Mouse (Mus musculus) limb, embryonic 12.5 days (tissue): ENCODE results near the gene Znhit6. TPM values are rescaled to one million over a fixed set of nuclear protein-coding genes. Genes with fewer than 3 reads are reported as not detected.

Experiments used
- ATAC-seq: fragments of 200-750 bp; cut with Nextera tagmentation; 2 replicates; pipeline ENCODE4 v1.8.0; 2017; ENCODE audit warnings: low read depth, moderate TSS enrichment; ENCODE audit not compliant: insufficient number of reproducible peaks, insufficient read depth, low FRiP score, low TSS enrichment
- H3K27ac ChIP-seq: fragments of 300-500 bp; sonication (generic); 2 replicates; pipeline ENCODE4 v1.5.1; 2016; ENCODE audit warnings: mild to moderate bottlenecking, moderate library complexity
- H3K27me3 ChIP-seq: fragments of 300-500 bp; sonication (generic); 2 replicates; pipeline ENCODE4 v1.6.1; 2016; ENCODE audit warnings: mild to moderate bottlenecking, moderate library complexity
- H3K36me3 ChIP-seq: fragments of 300-500 bp; sonication (generic); 2 replicates; pipeline ENCODE4 v1.6.1; 2016; ENCODE audit warnings: mild to moderate bottlenecking, moderate library complexity
- H3K4me1 ChIP-seq: fragments of 300-500 bp; sonication (generic); replicated peaks from 2 replicates; pipeline ENCODE4 v1.6.1; 2016
- H3K4me2 ChIP-seq: fragments of 300-500 bp; sonication (generic); 2 replicates; pipeline ENCODE4 v1.6.1; 2016; ENCODE audit warnings: mild to moderate bottlenecking, moderate library complexity
- H3K4me3 ChIP-seq: fragments of 300-500 bp; sonication (generic); replicated peaks from 2 replicates; pipeline ENCODE4 v1.5.1; 2016; ENCODE audit warnings: mild to moderate bottlenecking
- H3K9ac ChIP-seq: fragments of 300-500 bp; sonication (generic); replicated peaks from 2 replicates; pipeline ENCODE4 v1.6.1; 2016; ENCODE audit warnings: mild to moderate bottlenecking, moderate library complexity
- H3K9me3 ChIP-seq: fragments of 300-500 bp; sonication (generic); 2 replicates; pipeline ENCODE4 v1.6.1; 2016; ENCODE audit warnings: mild to moderate bottlenecking, moderate library complexity
- WGBS: fragments of 180-500 bp; shearing (Covaris S2); methylation state at CpG from one replicate; pipeline ENCODE4 v1.1.7; 2016; 5-methylcytosine and 5-hydroxymethylcytosine counted together
- polyA plus RNA-seq: library from polyadenylated mRNA; unstranded; fragments of >200 nt; fragmentation: Nextera tagmentation; extraction: Ambion mirVana; gene quantifications from 2 replicates; pipeline ENCODE4 v1.2.1, GENCODE M21; 2016

Znhit6 gene
- polyA plus RNA-seq: 45.7 and 46.8 TPM in 2 replicates

DNA sequence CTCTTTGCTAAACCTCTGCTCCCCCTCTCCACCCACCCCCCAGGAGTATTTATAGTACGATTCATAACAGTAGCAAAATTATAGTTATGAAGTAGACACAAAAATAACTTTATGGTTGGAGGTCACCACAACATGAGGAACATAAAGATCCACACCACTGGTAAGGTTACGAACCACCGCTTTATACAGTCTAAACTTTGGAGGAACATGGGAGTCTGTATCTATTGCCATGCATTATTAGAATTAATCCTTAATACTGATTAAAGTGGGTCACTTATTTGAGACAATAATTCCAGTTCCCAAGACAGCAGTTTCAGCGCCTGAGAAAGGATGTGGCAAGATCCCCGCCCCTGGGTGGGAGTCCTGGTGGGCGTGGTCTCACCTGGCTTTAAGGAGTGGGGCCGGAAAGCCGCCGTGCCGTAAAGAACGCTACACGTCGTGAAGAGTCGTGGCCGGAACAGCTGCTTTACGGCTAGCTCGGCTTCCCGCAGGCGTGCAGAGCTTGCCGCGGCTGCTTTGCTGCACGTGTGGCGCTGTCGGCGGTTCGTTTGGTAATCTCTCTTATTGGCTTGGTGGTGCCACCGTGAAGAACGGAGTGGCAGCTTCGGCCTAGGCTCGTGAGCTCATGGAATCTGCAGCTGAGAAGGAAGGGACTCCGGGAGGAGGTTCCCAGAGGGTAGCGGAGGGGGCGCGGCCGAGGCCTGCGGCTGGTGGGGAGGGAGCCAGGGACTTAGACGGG, at the start of gene Znhit6:
Znhit6 (plus strand) TSS at position 463 of the 739 bp plus-strand sequence.
- Histone ChIP-seq H3K27me3 (no peaks in the 10 kb centered on the region), H3K9me3 (no peaks in the 10 kb centered on the region), H3K4me2 (peak within 1 kb of the TSS; percentile 90), H3K36me3 (peaks cover 29% of the 10 kb centered on the region), H3K9ac (peak within 1 kb of the TSS; percentile 77), H3K27ac (0 out of 2 replicates have a peak within 1 kb of the TSS, but pooled peaks have one; percentile 50), H3K4me1 (peaks cover 11% of the 10 kb centered on the region), H3K4me3 (peak within 1 kb of the TSS; percentile 83)
- peak; percentile 84 for ATAC-seq
- WGBS: 6% methylated on average over 37 of the region's 37 CpGs

DNA sequence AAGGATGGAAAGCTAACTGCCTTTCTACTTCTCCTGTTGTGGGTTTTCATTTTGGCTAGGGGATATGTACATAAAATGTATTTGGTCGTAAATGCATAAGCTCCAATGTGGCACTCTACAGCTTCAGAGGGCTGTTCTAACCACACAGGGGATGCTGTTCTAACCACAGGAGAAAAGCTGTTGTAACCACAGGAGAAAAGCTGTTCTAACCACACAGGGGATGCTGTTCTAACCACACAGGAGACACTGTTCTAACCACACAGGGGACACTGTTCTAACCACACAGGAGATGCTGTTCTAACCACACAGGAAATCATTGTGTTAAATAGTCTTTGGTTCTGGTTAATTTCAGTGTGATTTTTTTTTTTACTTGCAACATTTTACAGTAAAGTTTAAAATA, 38.1 kb upstream of the Znhit6 start:
- ATAC-seq: no peak
- 0 out of 2 replicates have a peak, but pooled peaks cover 2% of the 10 kb centered on the region for H3K9me3 ChIP-seq
- WGBS: 78% methylated on average over 1 of the region's 1 CpGs

DNA sequence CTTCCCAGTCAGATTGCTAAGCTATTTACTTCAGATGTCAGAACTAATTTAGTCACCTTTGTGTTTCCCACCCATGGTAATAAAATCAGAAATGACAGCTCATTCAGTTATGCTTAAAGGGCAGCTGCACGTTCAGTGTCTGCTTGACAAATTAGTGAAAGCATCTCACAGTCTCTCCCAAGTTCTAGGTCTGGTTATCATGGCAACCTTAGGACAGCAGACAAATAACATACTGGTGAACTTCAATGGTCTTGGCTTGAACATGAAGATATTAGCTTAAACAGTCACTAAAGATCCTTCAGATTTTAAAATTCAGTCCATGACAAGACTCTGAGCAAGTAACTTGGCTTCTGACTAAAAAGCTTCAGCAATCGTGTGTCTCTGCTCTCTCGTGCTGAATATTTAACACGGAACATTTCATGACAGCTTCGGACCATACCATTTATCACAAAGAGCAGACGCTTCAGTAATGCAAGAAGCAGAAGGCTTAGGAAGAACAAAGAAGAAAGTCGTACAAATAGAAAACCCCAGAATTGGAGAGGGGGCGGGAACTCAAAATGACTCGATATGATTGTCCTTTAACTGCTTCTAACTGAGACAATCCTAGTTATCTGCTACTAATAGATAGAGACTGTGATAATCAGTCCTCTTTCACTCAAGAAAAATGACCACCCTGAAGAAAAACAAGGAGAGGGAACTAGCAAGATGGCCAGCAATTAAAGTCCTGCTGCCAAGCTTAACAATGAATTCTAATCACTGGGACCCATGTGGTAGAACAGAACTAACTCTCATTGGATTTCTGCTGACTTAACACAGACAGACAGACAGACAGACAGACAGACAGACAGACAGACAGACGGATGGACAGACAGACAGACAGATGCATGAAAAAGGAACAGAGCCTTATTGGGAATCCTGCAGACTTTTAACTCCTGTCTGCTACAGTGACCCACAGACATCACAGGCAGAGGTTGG, 27.3 kb upstream of the Znhit6 start:
- no peak for ATAC-seq
- Histone ChIP-seq H3K27me3 (no peaks in the 10 kb centered on the region), H3K4me2 (no peak overlapping the region), H3K4me1 (peaks cover 8% of the 10 kb centered on the region; the same call in 1 of the 2 replicates), H3K9ac (no peak overlapping the region), H3K27ac (no peak overlapping the region), H3K36me3 (no peaks in the 10 kb centered on the region), H3K4me3 (no peak overlapping the region), H3K9me3 (no peaks in the 10 kb centered on the region)
- WGBS: 76% methylated on average over 10 of the region's 10 CpGs

More for the DNA sequence above, 38.1 kb upstream of the Znhit6 start:
- no peak overlapping the region for H3K4me3 ChIP-seq
- no peak overlapping the region for H3K9ac ChIP-seq
- H3K36me3 ChIP-seq: no peaks in the 10 kb centered on the region
- no peak overlapping the region for H3K4me2 ChIP-seq
- H3K4me1 ChIP-seq: no peaks in the 10 kb centered on the region
- no peaks in the 10 kb centered on the region for H3K27me3 ChIP-seq
- H3K27ac ChIP-seq: no peak overlapping the region

DNA sequence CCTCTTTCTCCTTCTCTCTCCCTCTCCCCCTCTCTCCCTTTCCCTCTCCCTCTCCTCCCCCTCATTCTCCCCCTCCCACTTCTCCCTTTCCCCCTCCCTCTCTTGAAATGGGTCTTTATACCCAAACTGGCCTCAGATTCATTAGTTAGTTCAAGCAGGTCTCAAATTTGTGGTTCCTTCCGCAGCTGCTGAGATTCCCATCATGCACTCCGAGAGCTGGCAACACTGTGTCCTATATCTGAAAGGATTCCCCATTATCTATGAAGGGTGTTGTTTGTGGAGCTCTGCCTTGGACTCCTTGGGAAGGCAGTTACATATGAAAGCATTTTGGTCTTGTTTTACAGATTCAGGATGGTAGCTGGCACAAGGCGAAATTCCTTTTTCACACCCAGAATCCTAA, 25.8 kb upstream of the Znhit6 start:
- H3K36me3 ChIP-seq: no peaks in the 10 kb centered on the region
- ATAC-seq: no peak
- 65% methylated on average over 3 of the region's 3 CpGs for WGBS

DNA sequence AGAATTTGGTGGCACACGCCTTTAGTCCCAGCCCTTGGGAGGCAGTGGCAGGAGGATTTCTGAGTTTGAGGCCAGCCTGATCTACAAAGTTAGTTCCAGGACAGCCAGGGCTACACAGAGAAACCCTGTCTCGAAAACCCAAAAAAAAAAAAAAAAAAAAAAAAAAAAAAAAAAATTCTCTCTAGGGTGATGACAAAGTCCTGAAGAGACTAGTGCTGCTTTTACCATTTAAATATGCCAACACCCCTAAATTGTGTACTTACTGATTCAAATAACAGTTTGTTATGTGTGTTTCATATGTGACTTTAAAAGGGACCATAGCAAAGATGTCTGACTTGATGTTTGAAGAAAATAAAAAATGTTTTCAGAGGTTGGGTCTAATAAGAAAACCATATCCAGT, 21.6 kb upstream of the Znhit6 start:
- no peaks in the 10 kb centered on the region for H3K27me3 ChIP-seq
- no peaks in the 10 kb centered on the region for H3K36me3 ChIP-seq
- H3K4me1 ChIP-seq: peaks cover 11% of the 10 kb centered on the region
- WGBS: 84% methylated on average over 2 of the region's 2 CpGs
- no peak for ATAC-seq
- H3K4me3 ChIP-seq: no peak overlapping the region
- H3K4me2 ChIP-seq: no peak overlapping the region
- no peak overlapping the region for H3K9ac ChIP-seq
- H3K27ac ChIP-seq: no peak overlapping the region
- 0 out of 2 replicates have a peak, but pooled peaks cover 3% of the 10 kb centered on the region for H3K9me3 ChIP-seq

More for the DNA sequence above, 25.8 kb upstream of the Znhit6 start:
- Histone ChIP-seq H3K4me3 (no peak overlapping the region), H3K4me2 (no peak overlapping the region), H3K27ac (no peak overlapping the region), H3K9me3 (no peaks in the 10 kb centered on the region), H3K9ac (no peak overlapping the region), H3K4me1 (peaks cover 8% of the 10 kb centered on the region; the same call in 1 of the 2 replicates), H3K27me3 (no peaks in the 10 kb centered on the region)

DNA sequence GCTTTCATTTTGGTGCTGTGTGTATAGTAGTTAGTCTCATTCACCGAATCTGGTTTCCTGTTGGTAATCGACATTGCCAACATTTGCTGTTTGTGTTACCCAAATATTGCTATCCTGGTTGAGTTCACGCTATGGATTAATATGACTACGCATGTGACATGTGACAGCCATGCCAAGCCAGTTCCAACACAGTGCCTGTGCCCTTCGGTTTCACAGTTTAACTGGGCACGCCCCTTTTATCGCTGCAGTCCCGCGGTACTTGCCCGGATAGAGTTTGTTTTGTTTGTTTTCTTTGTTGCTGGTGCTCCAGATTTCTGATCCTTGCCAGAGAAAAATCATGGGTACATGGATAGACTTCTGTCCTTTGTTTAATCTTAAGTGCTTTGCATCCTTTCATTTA, 19.8 kb upstream of the Znhit6 start:
- no peak overlapping the region for H3K9ac ChIP-seq
- 0 out of 2 replicates have a peak, but pooled peaks cover 3% of the 10 kb centered on the region for H3K9me3 ChIP-seq
- H3K4me2 ChIP-seq: no peak overlapping the region
- H3K27me3 ChIP-seq: no peaks in the 10 kb centered on the region
- H3K4me1 ChIP-seq: peaks cover 7% of the 10 kb centered on the region
- 95% methylated on average over 10 of the region's 10 CpGs for WGBS
- no peak overlapping the region for H3K27ac ChIP-seq
- no peaks in the 10 kb centered on the region for H3K36me3 ChIP-seq
- ATAC-seq: no peak
- no peak overlapping the region for H3K4me3 ChIP-seq

DNA sequence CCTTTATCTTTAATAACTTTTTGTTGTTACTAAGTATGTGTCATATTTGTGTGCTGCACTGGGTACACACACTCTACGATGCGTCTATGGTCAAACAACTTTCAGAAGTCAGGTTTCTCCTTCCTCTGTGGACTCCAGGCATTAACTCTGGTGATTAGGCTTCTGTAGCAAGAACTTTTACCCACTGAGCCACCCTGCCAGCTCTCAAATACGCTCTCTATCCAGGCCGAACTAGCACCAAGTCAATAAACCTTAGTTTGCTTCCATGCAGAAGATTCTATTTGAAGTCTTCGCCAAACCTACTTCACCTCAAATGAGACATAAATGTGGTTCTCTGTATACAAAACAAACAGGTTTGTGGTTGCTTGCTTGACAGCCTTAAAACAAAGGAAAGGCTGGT, 16.3 kb upstream of the Znhit6 start:
- ATAC-seq: no peak
- H3K4me3 ChIP-seq: no peak overlapping the region
- H3K27ac ChIP-seq: no peak overlapping the region
- no peak overlapping the region for H3K4me2 ChIP-seq
- H3K27me3 ChIP-seq: no peaks in the 10 kb centered on the region
- no peak overlapping the region for H3K9ac ChIP-seq
- WGBS: 91% methylated on average over 5 of the region's 5 CpGs
- peaks cover 7% of the 10 kb centered on the region for H3K4me1 ChIP-seq
- H3K9me3 ChIP-seq: peaks cover 16% of the 10 kb centered on the region
- H3K36me3 ChIP-seq: no peaks in the 10 kb centered on the region

DNA sequence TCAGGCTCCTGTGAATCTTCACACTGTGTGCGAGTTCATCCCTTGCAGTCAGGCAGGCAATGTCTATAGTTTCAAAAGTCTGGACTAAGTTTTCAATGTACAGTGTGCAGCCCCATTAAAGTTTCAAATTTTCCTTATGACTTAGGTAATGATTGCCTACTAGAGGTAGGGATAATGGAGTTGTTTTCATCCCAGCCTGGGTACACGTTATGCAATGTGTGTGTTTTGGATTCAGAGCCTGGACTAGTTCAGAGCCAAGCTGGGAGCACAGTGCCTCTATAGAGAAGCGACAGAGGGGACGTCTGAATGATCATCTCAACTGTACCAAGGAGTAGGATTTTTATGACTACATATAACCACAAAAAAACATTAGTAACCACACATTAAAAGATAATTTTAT, 15.9 kb upstream of the Znhit6 start:
- WGBS: 82% methylated on average over 4 of the region's 4 CpGs
- no peak overlapping the region for H3K27ac ChIP-seq
- no peak overlapping the region for H3K4me3 ChIP-seq
- H3K4me1 ChIP-seq: peaks cover 7% of the 10 kb centered on the region
- no peak overlapping the region for H3K4me2 ChIP-seq
- H3K36me3 ChIP-seq: no peaks in the 10 kb centered on the region
- no peaks in the 10 kb centered on the region for H3K27me3 ChIP-seq
- H3K9ac ChIP-seq: no peak overlapping the region
- H3K9me3 ChIP-seq: peaks cover 16% of the 10 kb centered on the region
- no peak for ATAC-seq

DNA sequence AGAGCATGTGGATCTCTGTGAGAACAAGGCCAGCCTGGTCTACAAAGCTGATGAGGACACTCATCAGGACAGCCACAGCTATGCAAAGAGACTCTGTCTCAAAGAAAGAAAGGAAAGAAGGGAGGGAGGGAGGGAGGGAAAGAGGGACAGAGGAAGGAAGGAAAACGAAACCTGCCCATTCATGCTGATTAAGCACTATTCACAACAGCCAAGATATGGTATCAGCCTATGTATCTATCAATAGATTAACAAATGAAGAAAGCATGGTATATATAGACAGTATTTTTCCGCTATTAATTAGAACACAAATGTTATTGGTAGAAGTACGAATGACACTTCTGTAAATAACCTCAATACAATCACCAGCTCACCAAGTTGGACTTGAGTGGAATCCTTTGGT, 1.5 kb upstream of the Znhit6 start:
- no peak overlapping the region for H3K4me2 ChIP-seq
- H3K4me3 ChIP-seq: no peak overlapping the region
- 77% methylated on average over 3 of the region's 3 CpGs for WGBS
- peaks cover 17% of the 10 kb centered on the region for H3K36me3 ChIP-seq
- H3K27ac ChIP-seq: no peak overlapping the region
- H3K9me3 ChIP-seq: no peaks in the 10 kb centered on the region
- no peaks in the 10 kb centered on the region for H3K27me3 ChIP-seq
- ATAC-seq: no peak
- H3K4me1 ChIP-seq: peaks cover 11% of the 10 kb centered on the region
- H3K9ac ChIP-seq: no peak overlapping the region

DNA sequence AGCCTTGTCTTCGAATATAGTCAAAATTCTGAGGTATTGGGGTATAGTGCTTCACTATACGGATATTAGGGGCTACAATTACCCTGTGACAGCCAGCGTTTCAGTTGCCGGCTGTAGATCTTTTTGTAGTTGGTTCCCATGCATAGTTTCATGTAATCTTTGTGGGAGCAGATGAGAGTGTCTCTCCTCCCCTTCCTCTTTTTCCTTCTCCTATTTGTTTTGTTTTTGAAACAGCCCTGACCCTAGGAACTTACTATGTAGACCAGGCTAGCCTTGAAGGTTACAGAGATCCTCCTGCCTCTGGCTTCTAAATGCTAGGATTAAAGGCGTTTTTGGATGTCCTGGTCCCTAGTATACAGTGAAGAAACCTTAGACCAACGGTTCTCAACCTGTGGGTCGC, 665 bp upstream of the Znhit6 start:
- Histone ChIP-seq H3K9ac (no peak overlapping the region), H3K27ac (no peak overlapping the region), H3K4me3 (0 out of 2 replicates have a peak overlapping the region, but pooled peaks have one; percentile 83), H3K4me1 (peaks cover 11% of the 10 kb centered on the region), H3K27me3 (no peaks in the 10 kb centered on the region), H3K9me3 (no peaks in the 10 kb centered on the region), H3K36me3 (peaks cover 23% of the 10 kb centered on the region), H3K4me2 (peak overlapping the region; percentile 90)
- WGBS: 80% methylated on average over 7 of the region's 7 CpGs
- peak; percentile 11; the same call in 1 of the 2 replicates for ATAC-seq

DNA sequence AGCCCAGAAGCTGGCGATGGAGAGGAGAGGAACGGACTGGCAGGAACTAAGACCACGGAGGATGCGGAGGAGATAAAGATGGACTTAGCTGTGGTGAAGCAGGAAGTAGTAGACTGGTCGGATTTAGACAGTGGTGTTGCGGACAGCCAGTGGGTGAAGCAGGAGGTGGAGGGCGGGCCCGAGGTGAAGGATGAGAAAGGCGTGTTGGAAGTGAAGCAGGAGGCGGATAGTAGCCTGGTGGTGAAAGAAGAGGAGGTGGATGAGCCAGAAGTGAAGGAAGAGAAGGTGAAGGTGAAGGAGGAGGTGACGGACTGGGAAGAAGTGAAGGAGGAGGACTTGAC, 447 bp downstream of the Znhit6 start:
- 0 out of 2 replicates have a peak overlapping the region, but pooled peaks have one; percentile 50 for H3K27ac ChIP-seq
- H3K36me3 ChIP-seq: peaks cover 34% of the 10 kb centered on the region
- under 1% methylated on average over 11 of the region's 11 CpGs for WGBS
- peak overlapping the region; percentile 90 for H3K4me2 ChIP-seq
- peak overlapping the region; percentile 83 for H3K4me3 ChIP-seq
- peak overlapping the region; percentile 77 for H3K9ac ChIP-seq
- H3K9me3 ChIP-seq: no peaks in the 10 kb centered on the region
- H3K4me1 ChIP-seq: peaks cover 11% of the 10 kb centered on the region
- H3K27me3 ChIP-seq: no peaks in the 10 kb centered on the region
- peak; percentile 45 for ATAC-seq
